Mouse (Mus musculus): Measurements from ENCODE around the gene Edem2. TPM values are rescaled to one million over a fixed set of nuclear protein-coding genes. Genes with fewer than 3 reads are reported as not detected.

Gene Edem2
- polyA plus RNA-seq, 1 experiment from 2014 or later = 24.9 TPM

DNA sequence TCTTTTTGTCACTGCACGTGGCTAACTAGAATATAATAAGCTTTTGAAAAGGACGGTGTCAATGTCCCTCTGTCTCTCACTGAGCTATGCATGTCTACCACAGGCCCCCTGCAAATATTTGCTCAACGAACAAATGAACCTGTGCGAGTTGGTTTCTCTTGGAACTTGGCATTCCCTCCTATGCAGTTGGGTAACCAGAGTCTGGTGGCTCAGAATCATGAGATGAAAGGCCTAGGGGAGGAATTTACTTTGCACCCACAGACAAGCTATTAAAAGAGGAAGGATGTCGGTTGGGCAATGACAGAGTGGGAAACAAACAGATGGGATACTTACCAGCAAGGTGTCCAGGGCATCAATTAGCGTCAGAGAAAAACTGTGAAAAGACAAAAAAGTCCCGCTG, 3.0 kb downstream of the Edem2 start:
- H3K4me2 ChIP-seq (ENCODE audit: low read depth, severe bottlenecking) = no peak overlapping the region
- H3K9me3 ChIP-seq (ENCODE audit: control insufficient read depth, low read length) = no peaks in the 10 kb centered on the region
- no peak overlapping the region for H3K4me3 ChIP-seq (ENCODE audit: low read depth, low read length)
- H3K4me1 ChIP-seq (ENCODE audit: control insufficient read depth, insufficient read depth, low read length) = no peaks in the 10 kb centered on the region
- no peaks in the 10 kb centered on the region for H3K36me3 ChIP-seq (ENCODE audit: control insufficient read depth, insufficient read depth, low read length)
- H3K27me3 ChIP-seq (ENCODE audit: control insufficient read depth, insufficient read depth, low read length) = no peaks in the 10 kb centered on the region
- no peak overlapping the region for H3K9ac ChIP-seq (ENCODE audit: low read length)
- H3K27ac ChIP-seq (replicated peaks; ENCODE audit: low read depth, low read length) = no peak overlapping the region
- WGBS = 83% methylated on average over 7 of the region's 7 CpGs
- DNase-seq (ENCODE audit: low spot score) (no peak), ATAC-seq (ENCODE audit: insufficient number of reproducible peaks, low FRiP score, low TSS enrichment, low read depth) (no peak)

DNA sequence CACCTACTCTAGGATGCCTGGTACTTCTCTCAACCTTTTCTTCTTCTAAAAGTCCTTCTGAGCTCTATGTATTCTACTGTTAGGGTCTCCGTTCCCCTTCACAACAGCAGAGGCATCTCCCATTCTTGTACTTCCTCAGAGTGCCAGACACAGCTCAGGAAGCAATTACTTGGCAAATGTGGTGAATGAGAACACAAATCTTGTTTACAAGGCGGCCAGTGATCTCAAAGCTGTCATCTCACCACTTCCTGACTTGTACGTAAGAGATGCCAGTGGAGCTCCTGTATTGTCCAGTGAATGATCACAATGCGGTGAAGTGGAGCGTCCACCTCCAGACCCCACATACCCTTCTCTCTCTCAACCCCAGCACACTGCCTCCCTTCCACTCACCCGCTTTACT, 4.7 kb downstream of the Edem2 start:
- no peak overlapping the region for H3K27ac ChIP-seq (replicated peaks; ENCODE audit: low read depth, low read length)
- no peak for ATAC-seq (ENCODE audit: insufficient number of reproducible peaks, low FRiP score, low TSS enrichment, low read depth)
- H3K9me3 ChIP-seq (ENCODE audit: control insufficient read depth, low read length) = no peaks in the 10 kb centered on the region
- H3K9ac ChIP-seq (ENCODE audit: low read length) = no peak overlapping the region
- DNase-seq (ENCODE audit: low spot score) = no peak
- no peaks in the 10 kb centered on the region for H3K27me3 ChIP-seq (ENCODE audit: control insufficient read depth, insufficient read depth, low read length)
- H3K36me3 ChIP-seq (ENCODE audit: control insufficient read depth, insufficient read depth, low read length) = no peaks in the 10 kb centered on the region
- WGBS = 84% methylated on average over 6 of the region's 6 CpGs
- no peak overlapping the region for H3K4me2 ChIP-seq (ENCODE audit: low read depth, severe bottlenecking)
- H3K4me3 ChIP-seq (ENCODE audit: low read depth, low read length) = no peak overlapping the region
- no peaks in the 10 kb centered on the region for H3K4me1 ChIP-seq (ENCODE audit: control insufficient read depth, insufficient read depth, low read length)

DNA sequence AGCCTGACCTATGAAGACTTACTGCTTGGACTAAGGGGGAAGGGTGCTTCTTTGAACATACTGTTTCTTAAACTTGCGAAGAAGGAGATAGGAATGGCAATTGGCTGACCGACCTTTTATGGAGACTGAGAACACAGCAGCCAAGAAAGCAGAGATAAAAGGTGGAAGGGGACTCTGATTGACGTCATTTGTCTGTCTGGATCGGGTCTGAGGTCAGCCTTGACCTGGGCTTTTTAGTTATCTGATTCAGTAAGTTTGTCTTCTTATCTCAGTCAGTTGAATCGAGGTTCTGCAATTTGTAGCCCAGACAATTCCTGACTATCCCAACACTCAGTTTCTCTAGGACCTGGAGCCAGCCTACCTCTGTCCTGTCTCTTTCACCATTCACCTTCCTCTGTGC, 5.2 kb downstream of the Edem2 start:
- H3K36me3 ChIP-seq (ENCODE audit: control insufficient read depth, insufficient read depth, low read length) = no peaks in the 10 kb centered on the region
- 71% methylated on average over 5 of the region's 5 CpGs for WGBS
- H3K9ac ChIP-seq (ENCODE audit: low read length) = no peak overlapping the region

DNA sequence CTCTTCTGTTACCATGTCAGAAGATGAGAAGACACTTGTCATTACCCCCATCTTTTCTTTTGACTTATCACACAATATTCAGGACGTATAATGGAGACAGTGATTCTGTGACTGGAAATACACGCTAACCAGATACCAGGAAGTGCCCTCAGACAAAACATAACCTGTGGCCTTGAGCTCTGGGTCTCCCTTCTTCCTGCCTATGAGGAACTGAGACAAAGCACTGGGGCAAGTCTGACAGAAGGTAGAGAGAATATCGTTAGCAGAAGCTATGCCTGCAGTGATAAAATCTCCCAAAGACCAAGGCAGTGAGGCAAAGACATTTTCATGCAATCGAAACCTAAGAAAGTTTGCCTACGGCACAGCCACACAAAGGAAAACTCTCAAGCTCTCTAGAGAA, 8.7 kb downstream of the Edem2 start:
- no peaks in the 10 kb centered on the region for H3K27me3 ChIP-seq (ENCODE audit: control insufficient read depth, insufficient read depth, low read length)
- H3K27ac ChIP-seq (replicated peaks; ENCODE audit: low read depth, low read length) = no peak overlapping the region
- H3K9me3 ChIP-seq (ENCODE audit: control insufficient read depth, low read length) = no peaks in the 10 kb centered on the region
- no peak overlapping the region for H3K9ac ChIP-seq (ENCODE audit: low read length)
- ATAC-seq (ENCODE audit: insufficient number of reproducible peaks, low FRiP score, low TSS enrichment, low read depth) (no peak), DNase-seq (ENCODE audit: low spot score) (no peak)
- no peaks in the 10 kb centered on the region for H3K4me1 ChIP-seq (ENCODE audit: control insufficient read depth, insufficient read depth, low read length)
- no peak overlapping the region for H3K4me3 ChIP-seq (ENCODE audit: low read depth, low read length)
- H3K4me2 ChIP-seq (ENCODE audit: low read depth, severe bottlenecking) = no peak overlapping the region
- WGBS = 94% methylated on average over 5 of the region's 5 CpGs
- H3K36me3 ChIP-seq (ENCODE audit: control insufficient read depth, insufficient read depth, low read length) = no peaks in the 10 kb centered on the region

More for the DNA sequence above, 5.2 kb downstream of the Edem2 start:
- no peaks in the 10 kb centered on the region for H3K27me3 ChIP-seq (ENCODE audit: control insufficient read depth, insufficient read depth, low read length)
- DNase-seq (ENCODE audit: low spot score) (no peak), ATAC-seq (ENCODE audit: insufficient number of reproducible peaks, low FRiP score, low TSS enrichment, low read depth) (no peak)
- H3K4me2 ChIP-seq (ENCODE audit: low read depth, severe bottlenecking) = no peak overlapping the region
- H3K9me3 ChIP-seq (ENCODE audit: control insufficient read depth, low read length) = no peaks in the 10 kb centered on the region
- H3K4me1 ChIP-seq (ENCODE audit: control insufficient read depth, insufficient read depth, low read length) = no peaks in the 10 kb centered on the region
- H3K27ac ChIP-seq (replicated peaks; ENCODE audit: low read depth, low read length) = no peak overlapping the region
- H3K4me3 ChIP-seq (ENCODE audit: low read depth, low read length) = no peak overlapping the region

DNA sequence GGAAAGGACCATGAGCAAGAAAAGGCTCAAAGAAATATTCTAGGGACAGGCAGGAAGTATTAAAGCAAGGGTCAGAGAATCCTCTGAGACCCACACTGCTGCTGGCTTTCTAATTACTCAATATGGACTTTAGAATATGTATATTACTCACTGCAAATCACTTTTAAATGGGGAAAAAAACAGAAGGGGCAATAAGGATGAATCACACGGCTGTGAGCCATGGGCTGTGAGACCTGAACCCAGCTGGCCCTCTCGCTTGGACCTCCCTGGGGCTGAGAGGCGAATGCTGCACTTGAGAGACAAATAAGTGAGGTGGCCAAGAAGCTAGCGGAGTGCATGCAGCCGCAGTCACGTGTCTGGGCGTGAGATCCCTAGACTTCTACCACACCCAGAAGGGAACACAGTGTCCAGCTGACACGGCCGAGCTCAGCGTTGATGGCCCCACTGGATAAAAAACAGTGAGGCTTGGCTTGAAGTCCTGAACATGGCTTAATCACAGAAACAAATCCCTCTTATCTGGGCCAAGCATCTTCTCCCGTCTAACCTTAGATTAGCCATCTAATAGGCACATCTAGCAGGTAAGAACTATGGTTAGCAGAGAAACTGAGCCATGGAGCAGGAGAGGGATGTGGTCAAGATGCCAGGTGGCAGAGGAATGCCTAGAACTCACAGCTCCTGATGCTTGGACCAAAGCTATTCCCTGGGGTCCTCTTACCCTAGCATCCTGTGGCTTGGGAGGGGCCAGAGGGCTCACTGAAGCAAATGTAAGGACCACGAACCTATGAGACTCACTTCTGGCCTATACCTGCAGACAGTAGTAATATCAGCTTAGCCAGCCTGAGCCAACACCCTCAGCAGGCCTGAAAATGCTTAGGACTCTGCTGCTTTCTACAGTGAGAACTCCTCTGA, 11.9 kb downstream of the Edem2 start:
- Histone ChIP-seq H3K9ac (ENCODE audit: low read length) (no peak overlapping the region), H3K27me3 (ENCODE audit: control insufficient read depth, insufficient read depth, low read length) (no peaks in the 10 kb centered on the region), H3K9me3 (ENCODE audit: control insufficient read depth, low read length) (no peaks in the 10 kb centered on the region), H3K36me3 (ENCODE audit: control insufficient read depth, insufficient read depth, low read length) (no peaks in the 10 kb centered on the region), H3K4me1 (ENCODE audit: control insufficient read depth, insufficient read depth, low read length) (no peaks in the 10 kb centered on the region), H3K4me2 (ENCODE audit: low read depth, severe bottlenecking) (no peak overlapping the region), H3K27ac (replicated peaks; ENCODE audit: low read depth, low read length) (no peak overlapping the region), H3K4me3 (ENCODE audit: low read depth, low read length) (no peak overlapping the region)
- no peak for DNase-seq (ENCODE audit: low spot score)
- WGBS = 85% methylated on average over 12 of the region's 12 CpGs
- ATAC-seq (ENCODE audit: insufficient number of reproducible peaks, low FRiP score, low TSS enrichment, low read depth) = no peak

DNA sequence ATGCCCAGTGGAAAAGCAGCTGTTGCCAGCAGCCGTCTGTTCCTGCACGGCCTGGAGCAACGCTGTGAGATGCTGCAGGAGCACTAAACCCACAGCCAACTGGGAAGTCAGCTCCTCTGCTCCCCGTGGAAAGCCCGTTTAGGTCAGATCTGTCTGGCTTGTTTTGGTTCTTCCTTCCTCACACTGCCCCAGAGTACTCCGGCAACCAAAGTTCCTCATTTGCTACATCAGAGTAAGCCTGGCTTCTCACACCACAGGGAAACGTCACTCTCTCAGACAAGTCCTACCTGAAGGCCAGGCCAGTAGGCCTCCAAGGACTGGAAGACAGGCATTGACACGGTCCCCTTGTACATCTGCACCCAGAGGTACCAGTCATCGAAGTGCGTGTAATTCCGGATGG, 18.7 kb downstream of the Edem2 start:
- Histone ChIP-seq H3K4me1 (ENCODE audit: control insufficient read depth, insufficient read depth, low read length) (no peaks in the 10 kb centered on the region), H3K4me2 (ENCODE audit: low read depth, severe bottlenecking) (no peak overlapping the region), H3K9ac (ENCODE audit: low read length) (no peak overlapping the region), H3K36me3 (ENCODE audit: control insufficient read depth, insufficient read depth, low read length) (peaks cover 2% of the 10 kb centered on the region; the same call in 1 of the 2 replicates), H3K27me3 (ENCODE audit: control insufficient read depth, insufficient read depth, low read length) (no peaks in the 10 kb centered on the region), H3K27ac (replicated peaks; ENCODE audit: low read depth, low read length) (no peak overlapping the region), H3K9me3 (ENCODE audit: control insufficient read depth, low read length) (no peaks in the 10 kb centered on the region), H3K4me3 (ENCODE audit: low read depth, low read length) (no peak overlapping the region)
- no peak for DNase-seq (ENCODE audit: low spot score)
- WGBS = 85% methylated on average over 11 of the region's 11 CpGs
- no peak for ATAC-seq (ENCODE audit: insufficient number of reproducible peaks, low FRiP score, low TSS enrichment, low read depth)

DNA sequence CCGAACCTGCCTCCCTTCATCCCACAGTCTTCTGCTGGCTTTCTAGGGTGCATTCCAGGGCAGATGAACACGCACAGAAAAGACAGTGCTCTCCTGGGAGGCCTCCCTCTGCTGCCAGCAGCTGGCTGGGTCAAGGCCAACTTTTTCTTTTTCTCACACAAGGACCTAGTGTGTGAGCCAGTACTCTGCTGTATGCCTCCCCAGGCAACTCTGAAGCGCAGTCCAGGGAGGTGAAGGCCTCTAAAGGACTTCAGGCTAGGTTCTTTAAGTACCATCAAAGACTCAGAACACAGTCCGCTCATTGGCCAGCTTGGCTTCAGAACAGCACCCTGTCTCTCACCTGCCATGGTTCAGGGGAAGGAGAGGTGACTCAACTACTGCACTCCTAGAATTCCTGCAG, 22.0 kb downstream of the Edem2 start:
- no peak for DNase-seq (ENCODE audit: low spot score)
- WGBS = 82% methylated on average over 4 of the region's 4 CpGs
- H3K4me1 ChIP-seq (ENCODE audit: control insufficient read depth, insufficient read depth, low read length) = no peaks in the 10 kb centered on the region
- H3K27me3 ChIP-seq (ENCODE audit: control insufficient read depth, insufficient read depth, low read length) = no peaks in the 10 kb centered on the region
- ATAC-seq (ENCODE audit: insufficient number of reproducible peaks, low FRiP score, low TSS enrichment, low read depth) = no peak
- H3K27ac ChIP-seq (replicated peaks; ENCODE audit: low read depth, low read length) = no peak overlapping the region
- no peak overlapping the region for H3K4me3 ChIP-seq (ENCODE audit: low read depth, low read length)
- H3K36me3 ChIP-seq (ENCODE audit: control insufficient read depth, insufficient read depth, low read length) = peaks cover 2% of the 10 kb centered on the region; the same call in 1 of the 2 replicates
- no peaks in the 10 kb centered on the region for H3K9me3 ChIP-seq (ENCODE audit: control insufficient read depth, low read length)
- H3K4me2 ChIP-seq (ENCODE audit: low read depth, severe bottlenecking) = no peak overlapping the region
- no peak overlapping the region for H3K9ac ChIP-seq (ENCODE audit: low read length)

DNA sequence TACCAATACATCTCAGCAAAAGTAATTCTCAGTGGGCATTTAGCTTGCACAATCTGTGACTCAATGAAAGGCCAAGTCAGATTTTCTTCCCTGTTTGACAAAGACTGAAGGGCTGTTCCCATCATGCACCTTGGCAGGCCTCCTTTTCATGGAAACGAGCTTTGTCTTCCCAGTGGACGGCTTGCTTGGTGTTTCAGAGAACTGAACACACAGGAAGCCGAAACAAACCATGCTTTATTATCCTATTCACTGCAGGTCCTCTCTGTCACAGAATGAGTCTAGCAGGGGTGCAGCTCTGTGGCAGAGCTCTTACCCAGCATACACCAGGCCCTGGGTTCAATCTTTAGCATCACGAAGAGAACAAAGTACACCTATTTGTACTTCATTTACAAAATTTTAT, 25.6 kb downstream of the Edem2 start:
- no peak overlapping the region for H3K4me3 ChIP-seq (ENCODE audit: low read depth, low read length)
- no peaks in the 10 kb centered on the region for H3K9me3 ChIP-seq (ENCODE audit: control insufficient read depth, low read length)
- H3K4me2 ChIP-seq (ENCODE audit: low read depth, severe bottlenecking) = no peak overlapping the region
- whole genome bisulfite sequencing = 78% methylated on average over 4 of the region's 4 CpGs
- H3K27ac ChIP-seq (replicated peaks; ENCODE audit: low read depth, low read length) = no peak overlapping the region
- no peaks in the 10 kb centered on the region for H3K27me3 ChIP-seq (ENCODE audit: control insufficient read depth, insufficient read depth, low read length)
- no peaks in the 10 kb centered on the region for H3K4me1 ChIP-seq (ENCODE audit: control insufficient read depth, insufficient read depth, low read length)
- ATAC-seq (ENCODE audit: insufficient number of reproducible peaks, low FRiP score, low TSS enrichment, low read depth) (no peak), DNase-seq (ENCODE audit: low spot score) (no peak)
- no peak overlapping the region for H3K9ac ChIP-seq (ENCODE audit: low read length)
- H3K36me3 ChIP-seq (ENCODE audit: control insufficient read depth, insufficient read depth, low read length) = peaks cover 5% of the 10 kb centered on the region

Measured in limb, embryonic 11.5 days (tissue).